Mouse (Mus musculus) intestine, embryonic 14.5 days (tissue): ENCODE measurements around the gene Rpl6. TPM values are rescaled to one million over a fixed set of nuclear protein-coding genes. Genes with fewer than 3 reads are reported as not detected.
"Not testable (repeated sequence)": the region's sequence is repeated elsewhere in the genome, so short reads cannot be mapped to it uniquely, and the experiment has no call there.

ENCODE experiments used
- ATAC-seq: fragments of 200-750 bp; cut with Nextera tagmentation; replicated peaks from 2 replicates; pipeline ENCODE4 v1.8.0; 2017; ENCODE audit warnings: low read depth, moderate number of reproducible peaks, moderate TSS enrichment, moderate library complexity; ENCODE audit not compliant: low FRiP score, low TSS enrichment
- DNase-seq: peaks from one replicate; pipeline ENCODE4 v3.0.0-alpha.2; 2018; ENCODE audit warnings: low spot score
- H3K27ac ChIP-seq: fragments of 300-500 bp; sonication (generic); 2 replicates; pipeline ENCODE4 v1.5.1; 2014; ENCODE audit warnings: low read depth, mild to moderate bottlenecking, control low read depth
- H3K27me3 ChIP-seq: fragments of 300-500 bp; sonication (generic); replicated peaks from 2 replicates; pipeline ENCODE4 v1.6.1; 2014; ENCODE audit warnings: low read length, control low read depth; ENCODE audit not compliant: control insufficient read depth, insufficient read depth
- H3K36me3 ChIP-seq: fragments of 300-500 bp; sonication (generic); 2 replicates; pipeline ENCODE4 v1.6.1; 2014; ENCODE audit warnings: low read length, control low read depth; ENCODE audit not compliant: control insufficient read depth, insufficient read depth
- H3K4me1 ChIP-seq: fragments of 300-500 bp; sonication (generic); replicated peaks from 2 replicates; pipeline ENCODE4 v1.6.1; 2014; ENCODE audit warnings: low read length, control low read depth, mixed read lengths; ENCODE audit not compliant: control insufficient read depth, insufficient read depth
- H3K4me2 ChIP-seq: fragments of 300-500 bp; sonication (generic); 2 replicates; pipeline ENCODE4 v1.6.1; 2014; ENCODE audit warnings: low read length
- H3K4me3 ChIP-seq: fragments of 300-500 bp; sonication (generic); 2 replicates; pipeline ENCODE4 v1.5.1; 2014; ENCODE audit warnings: low read depth, low read length, control low read depth, mixed read lengths
- H3K9ac ChIP-seq: fragments of 300-500 bp; sonication (generic); 2 replicates; pipeline ENCODE4 v1.6.1; 2014; ENCODE audit warnings: mild to moderate bottlenecking, low read length
- H3K9me3 ChIP-seq: fragments of 300-500 bp; sonication (generic); 2 replicates; pipeline ENCODE4 v1.6.1; 2016; ENCODE audit warnings: low read length, control low read depth; ENCODE audit not compliant: control insufficient read depth
- WGBS: fragments of 180-500 bp; shearing (Covaris S2); extraction: QIAGEN DNeasy Blood & Tissue Kit; methylation state at CpG from one replicate; pipeline ENCODE4 v1.1.7; 2014; 5-methylcytosine and 5-hydroxymethylcytosine counted together
- polyA plus RNA-seq: library from polyadenylated mRNA; unstranded; fragments of >200 nt; fragmentation: Nextera tagmentation; extraction: Ambion mirVana; gene quantifications from 2 replicates; pipeline ENCODE4 v1.2.1, GENCODE M21; 2014

Rpl6 gene
- polyA plus RNA-seq, 1 experiment from 2014 or later = 768 TPM

- H3K9me3 ChIP-seq = no peaks in the 10 kb centered on the region
- peak overlapping the region; percentile 63 for H3K4me2 ChIP-seq
- peaks cover 8% of the 10 kb centered on the region for H3K4me1 ChIP-seq
- no peak for ATAC-seq
- no peaks in the 10 kb centered on the region for H3K27me3 ChIP-seq
- peak overlapping the region; percentile 90 for H3K4me3 ChIP-seq
- H3K36me3 ChIP-seq = no peaks in the 10 kb centered on the region
- WGBS = 26% methylated on average over 23 of the region's 23 CpGs
- peak overlapping the region; percentile 32; the same call in 1 of the 2 replicates for H3K9ac ChIP-seq
- H3K27ac ChIP-seq = no peak overlapping the region
- DNase-seq = no peak
Measured at GRCm38 (mm10) chr5:121221328-121221850, 17.1 kb downstream of the Rpl6 start.

DNA sequence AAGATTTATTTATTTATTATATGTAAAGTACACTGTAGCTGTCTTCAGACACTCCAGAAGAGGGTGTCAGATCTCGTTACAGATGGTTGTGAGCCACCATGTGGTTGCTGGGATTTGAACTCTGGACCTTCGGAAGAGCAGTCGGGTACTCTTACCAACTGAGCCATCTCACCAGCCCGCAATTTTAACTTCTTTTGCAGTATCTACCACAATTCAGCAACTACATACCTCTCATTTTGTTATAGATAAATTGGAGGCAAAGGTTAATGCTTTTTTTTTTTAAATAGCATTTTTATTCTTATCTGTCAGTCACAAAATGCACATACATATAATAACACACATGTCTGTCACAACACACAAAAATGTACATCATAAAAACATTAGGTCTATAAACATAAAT lies 19.7 kb downstream of the Rpl6 start:
- DNase-seq, H3K4me1 ChIP-seq, H3K9ac ChIP-seq, H3K27ac ChIP-seq, ATAC-seq, H3K36me3 ChIP-seq, H3K27me3 ChIP-seq, H3K4me3 ChIP-seq, H3K4me2 ChIP-seq, H3K9me3 ChIP-seq: not testable (repeated sequence)
- WGBS = 91% methylated on average over 3 of the region's 4 CpGs

- no peak overlapping the region for H3K4me2 ChIP-seq
- H3K4me3 ChIP-seq = no peak overlapping the region
- peaks cover 8% of the 10 kb centered on the region for H3K4me1 ChIP-seq
- H3K27ac ChIP-seq = no peak overlapping the region
- H3K9ac ChIP-seq = no peak overlapping the region
- 84% methylated on average over 3 of the region's 3 CpGs for WGBS
- no peaks in the 10 kb centered on the region for H3K36me3 ChIP-seq
- H3K27me3 ChIP-seq = no peaks in the 10 kb centered on the region
- H3K9me3 ChIP-seq = no peaks in the 10 kb centered on the region
- ATAC-seq (no peak), DNase-seq (no peak)
Measured at GRCm38 (mm10) chr5:121224856-121225255, 20.6 kb downstream of the Rpl6 start.

GRCm38 (mm10) chr5:121225854-121226253 lies 21.6 kb downstream of the Rpl6 start:
- ATAC-seq = no peak
- WGBS = 83% methylated on average over 2 of the region's 2 CpGs
- H3K4me3 ChIP-seq = no peak overlapping the region
- no peak overlapping the region for H3K4me2 ChIP-seq
- no peaks in the 10 kb centered on the region for H3K36me3 ChIP-seq
- DNase-seq = no peak
- no peak overlapping the region for H3K9ac ChIP-seq
- H3K4me1 ChIP-seq = peaks cover 8% of the 10 kb centered on the region
- H3K27me3 ChIP-seq = no peaks in the 10 kb centered on the region
- no peak overlapping the region for H3K27ac ChIP-seq
- H3K9me3 ChIP-seq = no peaks in the 10 kb centered on the region

GRCm38 (mm10) chr5:121226406-121226805 lies 22.1 kb downstream of the Rpl6 start:
- Histone ChIP-seq H3K4me1 (peaks cover 4% of the 10 kb centered on the region), H3K4me2 (no peak overlapping the region), H3K4me3 (no peak overlapping the region), H3K9me3 (no peaks in the 10 kb centered on the region), H3K27me3 (no peaks in the 10 kb centered on the region), H3K9ac (no peak overlapping the region), H3K27ac (no peak overlapping the region), H3K36me3 (no peaks in the 10 kb centered on the region)
- ATAC-seq (no peak), DNase-seq (no peak)
- WGBS = 62% methylated on average over 3 of the region's 3 CpGs

DNA sequence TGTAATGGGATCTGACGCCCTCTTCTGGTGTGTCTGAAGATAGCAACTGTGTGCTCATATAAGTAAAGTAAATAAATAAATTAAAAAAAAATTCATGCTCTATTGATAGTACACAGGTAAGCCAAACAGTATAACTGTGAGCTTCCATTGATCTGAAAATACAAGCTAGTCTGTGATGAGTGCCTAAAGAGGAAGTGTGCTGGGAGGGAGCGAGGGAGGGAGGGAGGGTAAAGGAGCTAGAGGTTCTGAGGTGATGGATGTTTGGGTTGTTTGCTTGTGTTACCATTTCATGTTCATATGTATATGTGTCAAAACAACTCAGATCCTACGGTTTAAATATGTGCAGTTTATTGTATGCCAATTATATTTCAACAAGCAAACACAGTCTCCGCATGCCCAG lies 22.6 kb downstream of the Rpl6 start:
- no peak overlapping the region for H3K27ac ChIP-seq
- H3K4me1 ChIP-seq = no peaks in the 10 kb centered on the region
- no peaks in the 10 kb centered on the region for H3K36me3 ChIP-seq
- H3K4me2 ChIP-seq = no peak overlapping the region
- WGBS = 86% methylated on average over 4 of the region's 4 CpGs
- H3K4me3 ChIP-seq = no peak overlapping the region
- no peaks in the 10 kb centered on the region for H3K27me3 ChIP-seq
- ATAC-seq (no peak), DNase-seq (no peak)
- H3K9ac ChIP-seq = no peak overlapping the region
- H3K9me3 ChIP-seq = no peaks in the 10 kb centered on the region

DNA sequence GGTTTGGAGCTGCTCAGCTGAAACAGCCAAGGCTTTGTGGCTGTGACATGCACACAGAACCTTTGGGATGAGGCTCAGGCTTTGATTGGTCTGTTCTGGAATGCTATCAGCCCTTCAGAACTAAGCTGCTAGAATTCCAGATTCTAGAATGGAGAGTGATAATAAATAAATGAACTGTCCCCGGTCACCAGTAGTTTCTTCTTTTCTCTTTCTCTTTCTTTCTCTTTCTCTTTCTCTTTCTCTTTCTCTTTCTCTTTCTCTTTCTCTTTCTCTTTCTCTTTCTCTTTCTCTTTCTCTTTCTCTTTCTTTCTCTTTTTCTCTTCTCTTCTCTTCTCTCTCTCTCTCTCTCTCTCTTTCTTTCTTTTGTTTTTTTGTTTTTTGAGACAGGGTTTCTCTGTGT lies 23.0 kb downstream of the Rpl6 start:
- not testable (repeated sequence) for H3K9ac ChIP-seq, H3K4me1 ChIP-seq, H3K27ac ChIP-seq, H3K4me2 ChIP-seq, H3K27me3 ChIP-seq, H3K4me3 ChIP-seq, H3K9me3 ChIP-seq, H3K36me3 ChIP-seq, ATAC-seq, DNase-seq
- 74% methylated on average over 1 of the region's 1 CpGs for WGBS

DNA sequence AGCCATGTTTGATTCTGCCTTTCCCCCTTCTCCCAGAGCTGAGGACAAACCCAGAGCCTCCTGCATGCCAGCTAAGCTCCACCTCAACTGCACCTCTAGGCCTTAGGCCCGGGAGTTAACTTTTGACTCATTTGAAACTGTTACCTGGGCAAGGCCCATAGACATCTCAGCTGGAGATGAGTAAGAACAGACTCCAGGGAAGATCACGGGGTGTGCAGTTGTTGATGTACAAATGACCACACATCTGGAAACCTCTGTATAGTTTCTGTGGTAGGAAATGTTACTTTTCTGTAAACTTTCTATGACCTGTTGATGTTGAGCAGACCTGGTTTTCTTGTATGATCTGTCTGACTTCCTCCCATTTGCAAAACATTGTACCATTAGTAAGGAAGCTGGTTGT lies 24.9 kb downstream of the Rpl6 start:
- Histone ChIP-seq H3K9me3 (no peaks in the 10 kb centered on the region), H3K27me3 (no peaks in the 10 kb centered on the region), H3K9ac (no peak overlapping the region), H3K4me3 (no peak overlapping the region), H3K36me3 (no peaks in the 10 kb centered on the region), H3K4me2 (no peak overlapping the region), H3K27ac (peak overlapping the region; percentile 14; the same call in 1 of the 2 replicates), H3K4me1 (no peaks in the 10 kb centered on the region)
- no peak for ATAC-seq
- 44% methylated on average over 2 of the region's 2 CpGs for WGBS
- no peak for DNase-seq

GRCm38 (mm10) chr5:121230811-121231210 lies 26.5 kb downstream of the Rpl6 start:
- no peaks in the 10 kb centered on the region for H3K27me3 ChIP-seq
- no peaks in the 10 kb centered on the region for H3K36me3 ChIP-seq
- H3K27ac ChIP-seq = no peak overlapping the region
- no peak overlapping the region for H3K4me2 ChIP-seq
- H3K4me1 ChIP-seq = no peaks in the 10 kb centered on the region
- no peak overlapping the region for H3K4me3 ChIP-seq
- no peaks in the 10 kb centered on the region for H3K9me3 ChIP-seq
- DNase-seq (no peak), ATAC-seq (no peak)
- no peak overlapping the region for H3K9ac ChIP-seq
- WGBS = 90% methylated on average over 9 of the region's 9 CpGs
